Mouse (Mus musculus) liver, embryonic 11.5 days (tissue): ENCODE measurements around the gene Aoah. TPM values are rescaled to one million over a fixed set of nuclear protein-coding genes. Genes with fewer than 3 reads are reported as not detected.
A peak's percentile ranks its signal among the peaks of the same experiment; 100 is the strongest.

Experiments used
- ATAC-seq: fragments of 200-750 bp; cut with Nextera tagmentation; replicated peaks from 2 replicates; pipeline ENCODE4 v1.8.0; 2017; ENCODE audit warnings: moderate number of reproducible peaks, mild to moderate bottlenecking, moderate TSS enrichment, moderate library complexity; ENCODE audit not compliant: low FRiP score
- DNase-seq: peaks from one replicate; pipeline ENCODE4 v3.0.0-alpha.2; 2017; ENCODE audit warnings: low spot score
- H3K27ac ChIP-seq: fragments of 300-500 bp; sonication (generic); 2 replicates; pipeline ENCODE4 v1.5.1; 2014; ENCODE audit warnings: mild to moderate bottlenecking, low read depth, low read length, control low read depth
- H3K27me3 ChIP-seq: fragments of 300-500 bp; sonication (generic); replicated peaks from 2 replicates; pipeline ENCODE4 v1.6.1; 2014; ENCODE audit warnings: low read length, mixed read lengths; ENCODE audit not compliant: control insufficient read depth, insufficient read depth
- H3K36me3 ChIP-seq: fragments of 300-500 bp; sonication (generic); 2 replicates; pipeline ENCODE4 v1.6.1; 2014; ENCODE audit warnings: mild to moderate bottlenecking, low read length, moderate library complexity, mixed read lengths; ENCODE audit not compliant: control insufficient read depth, insufficient read depth
- H3K4me1 ChIP-seq: fragments of 300-500 bp; sonication (generic); replicated peaks from 2 replicates; pipeline ENCODE4 v1.6.1; 2014; ENCODE audit warnings: low read length, mixed read lengths; ENCODE audit not compliant: control insufficient read depth, insufficient read depth
- H3K4me2 ChIP-seq: fragments of 300-500 bp; sonication (generic); 2 replicates; pipeline ENCODE4 v1.6.1; 2014; ENCODE audit warnings: mild to moderate bottlenecking, control low read depth, moderate library complexity
- H3K4me3 ChIP-seq: fragments of 300-500 bp; sonication (generic); 2 replicates; pipeline ENCODE4 v1.5.1; 2014; ENCODE audit warnings: low read depth, low read length, control low read depth
- H3K9ac ChIP-seq: fragments of 300-500 bp; sonication (generic); 2 replicates; pipeline ENCODE4 v1.6.1; 2014; ENCODE audit warnings: low read depth, low read length, control low read depth
- H3K9me3 ChIP-seq: fragments of 300-500 bp; sonication (generic); 2 replicates; pipeline ENCODE4 v1.6.1; 2016; ENCODE audit warnings: low read length, inconsistent platforms, mixed read lengths; ENCODE audit not compliant: control insufficient read depth
- WGBS: fragments of 180-500 bp; shearing (Covaris S2); extraction: QIAGEN DNeasy Blood & Tissue Kit; methylation state at CpG from one replicate; pipeline ENCODE4 v1.1.7; 2014; 5-methylcytosine and 5-hydroxymethylcytosine counted together
- polyA plus RNA-seq: library from polyadenylated mRNA; unstranded; fragments of >200 nt; fragmentation: Nextera tagmentation; extraction: Ambion mirVana; gene quantifications from 2 replicates; pipeline ENCODE4 v1.2.1, GENCODE M21; 2014

Gene Aoah
- polyA plus RNA-seq, 1 experiment from 2014 or later, result 1.6 TPM

DNA sequence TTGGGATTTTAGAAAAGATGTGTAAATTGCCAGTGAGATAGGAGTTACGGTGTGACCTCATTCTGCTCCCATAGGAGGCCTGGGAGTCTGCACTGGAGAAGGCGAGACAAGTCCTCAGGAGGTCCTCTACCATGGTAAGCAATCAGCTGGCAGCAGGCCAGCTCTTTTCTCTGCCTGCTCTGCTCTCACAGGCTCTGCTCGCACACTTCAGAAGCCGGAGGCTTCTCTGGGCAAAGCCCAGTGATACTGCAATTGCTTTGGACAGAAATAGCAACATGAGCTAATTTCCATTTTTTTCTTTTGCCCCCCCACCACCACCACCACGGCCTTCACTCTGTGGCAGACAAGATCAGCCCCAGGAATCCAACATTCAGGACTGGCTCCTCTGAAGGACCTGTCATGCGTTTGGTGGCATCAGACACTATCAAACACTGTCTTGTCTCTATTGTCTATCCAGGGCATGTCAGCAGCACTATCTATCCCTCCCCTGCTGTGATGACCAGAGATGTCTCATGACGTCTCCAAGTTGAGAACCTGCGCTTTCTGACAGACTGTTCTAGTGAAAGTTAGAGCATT is 106.6 kb downstream of the Aoah start:
- H3K9ac ChIP-seq, result no peak overlapping the region
- no peak overlapping the region for H3K27ac ChIP-seq
- H3K4me3 ChIP-seq, result no peak overlapping the region
- no peaks in the 10 kb centered on the region for H3K36me3 ChIP-seq
- H3K27me3 ChIP-seq, result no peaks in the 10 kb centered on the region
- H3K4me2 ChIP-seq, result no peak overlapping the region
- no peaks in the 10 kb centered on the region for H3K9me3 ChIP-seq
- WGBS, result 55% methylated on average over 8 of the region's 8 CpGs
- H3K4me1 ChIP-seq, result no peaks in the 10 kb centered on the region
- ATAC-seq (no peak), DNase-seq (no peak)

DNA sequence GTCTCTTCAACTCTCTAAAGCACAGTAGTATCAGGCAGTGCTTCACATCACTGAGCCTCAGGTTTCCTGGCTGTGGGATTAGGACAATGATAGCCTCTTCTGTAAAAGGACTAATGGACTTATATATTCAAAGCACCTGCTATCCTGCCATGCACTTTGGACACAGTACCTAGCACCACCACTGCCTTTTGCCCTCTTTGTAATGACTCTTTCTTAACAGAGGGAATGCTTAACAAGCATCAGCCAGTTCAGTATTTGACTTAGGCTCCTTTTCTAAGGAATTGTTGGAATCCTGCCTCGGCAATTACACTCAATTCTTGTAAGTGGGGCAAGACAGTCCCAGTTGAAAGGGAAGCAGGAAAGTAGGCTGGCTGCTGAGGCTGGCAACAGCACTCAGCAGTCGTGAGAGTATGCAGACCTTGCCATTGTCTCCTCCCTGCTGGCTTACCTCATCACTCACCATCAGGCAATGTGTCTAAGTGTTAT is 107.1 kb downstream of the Aoah start:
- WGBS, result 29% methylated on average over 2 of the region's 2 CpGs
- no peak overlapping the region for H3K9ac ChIP-seq
- H3K9me3 ChIP-seq, result no peaks in the 10 kb centered on the region
- H3K4me3 ChIP-seq, result no peak overlapping the region
- DNase-seq (no peak), ATAC-seq (no peak)
- no peak overlapping the region for H3K4me2 ChIP-seq
- H3K4me1 ChIP-seq, result no peaks in the 10 kb centered on the region
- no peak overlapping the region for H3K27ac ChIP-seq
- no peaks in the 10 kb centered on the region for H3K36me3 ChIP-seq
- H3K27me3 ChIP-seq, result no peaks in the 10 kb centered on the region

DNA sequence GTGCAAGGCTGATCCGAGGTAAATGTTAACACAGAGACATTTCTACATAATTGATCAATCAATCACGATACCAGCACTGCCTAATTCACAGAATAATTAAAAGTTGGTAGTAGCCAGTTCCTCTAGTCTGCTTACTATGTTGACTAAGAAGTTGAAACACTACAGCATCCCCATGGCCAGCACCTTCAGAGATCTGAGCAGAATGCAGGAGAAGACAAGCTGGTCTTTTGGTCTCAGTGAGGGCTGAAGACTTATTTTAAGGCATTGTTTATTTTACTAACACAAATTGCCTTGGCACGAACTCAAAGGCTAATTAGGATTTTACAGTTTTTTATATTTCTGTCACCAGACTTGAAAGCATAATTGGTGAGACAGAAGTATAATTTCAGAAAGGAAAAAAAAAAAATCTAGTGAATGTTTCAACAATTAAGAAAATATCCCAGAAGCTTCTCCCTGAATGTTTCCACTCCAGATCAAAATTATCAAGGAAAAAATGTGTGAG is 107.8 kb downstream of the Aoah start:
- no peaks in the 10 kb centered on the region for H3K4me1 ChIP-seq
- H3K27ac ChIP-seq, result no peak overlapping the region
- H3K4me3 ChIP-seq, result no peak overlapping the region
- no peaks in the 10 kb centered on the region for H3K27me3 ChIP-seq
- H3K9me3 ChIP-seq, result no peaks in the 10 kb centered on the region
- H3K4me2 ChIP-seq, result no peak overlapping the region
- no peak overlapping the region for H3K9ac ChIP-seq
- ATAC-seq, result no peak
- H3K36me3 ChIP-seq, result no peaks in the 10 kb centered on the region
- 53% methylated on average over 3 of the region's 3 CpGs for WGBS
- DNase-seq, result no peak

DNA sequence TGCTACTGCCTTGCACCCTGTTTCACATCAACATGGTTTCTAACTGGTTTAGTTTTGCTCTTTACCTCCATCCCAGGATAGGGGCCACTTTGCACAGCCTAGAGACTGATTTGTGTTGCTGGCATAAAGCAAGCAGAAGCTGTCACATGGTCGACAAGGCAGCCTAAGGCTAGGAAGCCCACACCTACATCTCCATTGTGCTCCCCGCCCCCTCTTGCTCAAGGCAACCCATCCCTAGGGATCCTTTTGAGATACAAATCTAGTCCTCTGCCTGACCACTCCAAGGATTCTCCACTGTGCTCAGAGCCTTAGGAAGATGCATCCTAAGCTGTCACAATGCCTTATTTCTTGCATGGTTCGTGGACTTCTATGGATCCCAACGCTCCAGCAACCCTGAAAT is 110.2 kb downstream of the Aoah start:
- Histone ChIP-seq H3K27me3 (no peaks in the 10 kb centered on the region), H3K36me3 (no peaks in the 10 kb centered on the region), H3K9ac (no peak overlapping the region), H3K4me1 (no peaks in the 10 kb centered on the region), H3K4me2 (no peak overlapping the region), H3K27ac (no peak overlapping the region), H3K4me3 (no peak overlapping the region), H3K9me3 (no peaks in the 10 kb centered on the region)
- ATAC-seq (no peak), DNase-seq (no peak)
- 70% methylated on average over 4 of the region's 4 CpGs for WGBS

DNA sequence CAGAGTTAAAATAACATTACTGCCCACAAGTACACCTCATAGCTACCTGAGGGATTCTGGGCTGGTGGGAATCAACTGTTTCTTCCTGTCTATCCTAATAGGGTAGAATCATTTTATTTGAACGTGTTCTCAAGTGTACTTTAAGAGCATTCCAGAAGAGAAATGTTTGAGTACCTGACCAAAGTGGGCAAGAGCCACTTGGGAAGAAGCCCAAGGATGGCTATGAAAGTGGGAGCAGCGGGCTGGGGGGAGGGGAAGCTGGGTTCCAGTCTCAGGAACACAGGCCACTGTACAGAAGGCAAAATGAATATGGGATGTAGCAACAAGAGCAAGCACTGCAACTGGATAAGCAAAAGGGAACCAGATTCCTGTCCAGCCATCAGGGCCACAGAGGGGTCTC is 111.3 kb downstream of the Aoah start:
- no peak for ATAC-seq
- Histone ChIP-seq H3K4me3 (no peak overlapping the region), H3K27me3 (no peaks in the 10 kb centered on the region), H3K27ac (no peak overlapping the region), H3K4me1 (no peaks in the 10 kb centered on the region), H3K9me3 (no peaks in the 10 kb centered on the region), H3K9ac (no peak overlapping the region), H3K4me2 (no peak overlapping the region), H3K36me3 (no peaks in the 10 kb centered on the region)
- no peak for DNase-seq
- 63% methylated on average over 2 of the region's 2 CpGs for WGBS

DNA sequence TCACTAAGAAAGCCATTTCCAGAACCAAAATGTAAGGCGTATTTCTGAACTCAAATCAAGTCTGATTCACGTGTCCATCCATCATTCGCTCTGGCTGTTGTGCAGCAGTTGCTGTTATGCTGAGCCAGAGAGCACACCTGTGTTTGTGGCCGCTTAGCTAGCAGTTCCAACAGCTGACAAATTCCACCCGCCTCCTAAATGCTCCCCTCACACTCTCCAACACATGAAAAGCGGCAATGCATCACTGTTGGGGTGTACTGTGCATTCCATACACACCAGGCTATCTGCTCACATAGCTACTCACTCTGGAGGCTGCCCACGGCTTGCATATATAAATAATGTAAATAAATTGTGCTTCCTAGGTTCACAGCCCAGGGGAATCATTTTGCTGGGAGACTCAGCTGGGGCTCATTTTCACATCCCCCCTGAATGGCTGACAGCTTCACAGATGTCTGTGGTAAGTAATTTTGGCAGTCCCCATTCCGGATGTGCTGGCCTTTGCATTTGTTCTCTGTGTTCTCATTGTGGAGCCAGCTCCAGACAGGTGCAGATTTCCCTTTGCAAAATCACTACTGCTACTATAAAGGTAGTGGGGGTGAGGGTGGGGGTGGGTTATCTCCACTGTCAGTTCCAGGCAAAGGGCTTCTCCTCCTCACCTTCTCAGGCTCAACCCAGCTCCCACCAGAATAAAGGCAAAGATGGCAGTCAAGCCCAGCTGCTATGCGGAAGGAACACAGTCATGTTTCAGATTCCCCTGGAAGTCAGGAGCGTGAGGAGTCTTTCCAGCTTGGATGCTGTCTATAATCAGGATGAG is 123.0 kb downstream of the Aoah start:
- Histone ChIP-seq H3K4me2 (no peak overlapping the region), H3K27ac (no peak overlapping the region), H3K4me1 (no peaks in the 10 kb centered on the region), H3K9ac (no peak overlapping the region), H3K27me3 (no peaks in the 10 kb centered on the region), H3K4me3 (no peak overlapping the region), H3K9me3 (no peaks in the 10 kb centered on the region), H3K36me3 (no peaks in the 10 kb centered on the region)
- no peak for DNase-seq
- ATAC-seq, result no peak
- 74% methylated on average over 10 of the region's 10 CpGs for WGBS

DNA sequence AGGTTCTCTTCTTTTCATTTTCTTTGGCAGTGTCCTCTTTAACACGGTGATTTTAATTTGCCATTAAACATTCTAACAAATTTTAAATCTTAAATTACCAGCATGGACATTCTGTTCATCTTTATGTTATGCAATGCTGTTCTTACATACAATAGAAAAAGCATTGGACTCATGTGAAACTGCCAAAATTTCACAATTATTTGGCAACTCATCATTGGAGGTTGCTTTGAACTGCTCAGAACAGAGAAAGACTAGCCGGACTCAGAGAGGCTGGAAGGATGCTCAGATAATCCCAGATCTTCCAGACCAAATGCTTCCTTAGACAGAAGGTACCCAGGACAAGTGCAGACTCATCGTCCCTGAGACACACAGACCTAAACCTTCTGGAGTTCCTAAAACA is 126.5 kb downstream of the Aoah start:
- DNase-seq, result no peak
- whole genome bisulfite sequencing, result 84% methylated on average over 3 of the region's 3 CpGs
- H3K27me3 ChIP-seq, result no peaks in the 10 kb centered on the region
- no peaks in the 10 kb centered on the region for H3K4me1 ChIP-seq
- no peak overlapping the region for H3K9ac ChIP-seq
- ATAC-seq, result no peak
- H3K27ac ChIP-seq, result no peak overlapping the region
- no peaks in the 10 kb centered on the region for H3K9me3 ChIP-seq
- no peak overlapping the region for H3K4me3 ChIP-seq
- H3K4me2 ChIP-seq, result no peak overlapping the region
- no peaks in the 10 kb centered on the region for H3K36me3 ChIP-seq

DNA sequence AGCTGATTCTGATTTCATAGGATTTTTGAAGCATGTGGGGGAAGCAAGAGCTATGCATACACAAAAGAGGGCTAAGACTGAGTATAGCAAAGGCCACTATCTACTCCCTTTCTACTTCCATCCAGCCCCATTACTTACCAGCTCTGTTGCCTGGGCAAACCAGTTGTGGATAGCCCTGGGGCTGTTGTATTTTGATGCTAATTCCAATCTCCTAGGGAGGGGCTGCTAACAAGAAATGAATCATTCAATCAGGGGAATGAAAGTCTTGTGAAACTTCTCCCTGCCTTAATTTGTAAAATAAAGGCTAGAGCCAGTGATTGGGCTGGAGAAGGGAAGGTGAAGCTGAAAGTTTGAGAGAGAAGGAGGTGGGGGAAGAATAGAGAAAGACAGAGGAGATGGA is 142.1 kb downstream of the Aoah start:
- H3K9me3 ChIP-seq, result no peaks in the 10 kb centered on the region
- no peak overlapping the region for H3K4me3 ChIP-seq
- ATAC-seq, result no peak

DNA sequence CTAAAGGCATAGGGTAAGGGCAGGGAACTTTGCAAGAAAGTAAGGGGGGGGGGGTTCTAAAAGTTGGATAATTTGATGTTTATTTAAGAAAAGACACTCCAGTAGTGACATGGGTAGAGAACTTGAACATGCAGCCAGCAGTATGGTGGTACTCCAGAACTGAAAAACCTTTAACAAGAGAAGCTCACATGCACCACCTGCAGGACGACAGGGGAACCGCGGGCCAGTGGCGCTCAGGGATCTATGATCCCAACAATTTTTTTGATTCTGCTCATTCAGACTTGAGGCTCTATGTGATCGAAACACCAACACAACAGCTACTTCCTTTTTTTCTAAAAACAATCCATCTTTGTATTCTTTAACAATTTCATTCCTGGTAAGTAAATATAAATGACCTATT is 143.5 kb downstream of the Aoah start:
- H3K9me3 ChIP-seq, result no peaks in the 10 kb centered on the region
- no peaks in the 10 kb centered on the region for H3K36me3 ChIP-seq
- H3K27ac ChIP-seq, result no peak overlapping the region
- H3K4me3 ChIP-seq, result no peak overlapping the region
- H3K4me2 ChIP-seq, result no peak overlapping the region
- no peak overlapping the region for H3K9ac ChIP-seq
- H3K4me1 ChIP-seq, result no peaks in the 10 kb centered on the region
- DNase-seq (peak; percentile 42), ATAC-seq (no peak)
- 16% methylated on average over 5 of the region's 5 CpGs for WGBS
- no peaks in the 10 kb centered on the region for H3K27me3 ChIP-seq

More for the DNA sequence above, 142.1 kb downstream of the Aoah start:
- no peak for DNase-seq
- no peaks in the 10 kb centered on the region for H3K36me3 ChIP-seq
- H3K4me2 ChIP-seq, result no peak overlapping the region
- no peak overlapping the region for H3K27ac ChIP-seq
- no peaks in the 10 kb centered on the region for H3K4me1 ChIP-seq
- no peaks in the 10 kb centered on the region for H3K27me3 ChIP-seq
- H3K9ac ChIP-seq, result no peak overlapping the region
